In genomic region chr1:92814319-92814718, GRCm38 (mm10) we compare ENCODE assay signal across 24 mouse cellular contexts. TPM values are rescaled to one million over a fixed set of nuclear protein-coding genes. Genes with fewer than 3 reads are reported as not detected.
DNase-seq lines count a peak whose midpoint lies in the region; ATAC-seq and TF ChIP-seq lines count a peak whose summit lies in the region.
"Had no signal": no experiment of that assay in that cellular context is flagged by ENCODE, and none has a peak within 500 bp of the region (broad histone marks: within the 10 kb centered on the region; RNA-seq: fewer than 3 reads in every experiment).

No protein-coding gene starts in this region.

- no peak overlapping the region for H3K27ac ChIP-seq in heart, embryonic 11.5 days (ENCODE audit: low read depth, low read length)
- H3K27ac ChIP-seq in heart, embryonic 10.5 days = no peak overlapping the region
- no peak overlapping the region for H3K27ac ChIP-seq in limb, embryonic 14.5 days (replicated peaks; ENCODE audit: low read depth, low read length)
- H3K27ac ChIP-seq in stomach, postnatal 0 days (replicated peaks) = peak overlapping the region; percentile 36; the same call in 1 of the 2 replicates
- H3K27ac ChIP-seq: hindbrain, embryonic 10.5 days; liver, embryonic 14.5 days; lung, embryonic 15.5 days; neural tube, embryonic 12.5 days had no signal

- no peaks in the 10 kb centered on the region for H3K36me3 ChIP-seq in heart, embryonic 11.5 days (ENCODE audit: control insufficient read depth, insufficient read depth, low read length)
- no peaks in the 10 kb centered on the region for H3K36me3 ChIP-seq in heart, embryonic 10.5 days
- H3K36me3 ChIP-seq in limb, embryonic 14.5 days (ENCODE audit: control insufficient read depth, insufficient read depth, low read length) = no peaks in the 10 kb centered on the region
- H3K36me3 ChIP-seq in stomach, postnatal 0 days (ENCODE audit: control insufficient read depth, insufficient read depth, low read length) = no peaks in the 10 kb centered on the region
- H3K36me3 ChIP-seq: heart, embryonic 12.5 days; hindbrain, embryonic 10.5 days; lung, embryonic 15.5 days; neural tube, embryonic 12.5 days had no signal

- ATAC-seq in heart, embryonic 11.5 days (replicated peaks; ENCODE audit: insufficient number of reproducible peaks, low FRiP score, low TSS enrichment) = no peak
- peak; percentile 86 for ATAC-seq in limb, embryonic 14.5 days (ENCODE audit: low FRiP score, low read depth)
- ATAC-seq in stomach, postnatal 0 days (ENCODE audit: low FRiP score, low TSS enrichment) = peak; percentile 45; the same call in 1 of the 2 replicates
- ATAC-seq: forebrain, embryonic 14.5 days; hindbrain, embryonic 16.5 days had no signal

- H3K27me3 ChIP-seq in heart, embryonic 11.5 days (ENCODE audit: control insufficient read depth, insufficient read depth, low read length) = no peaks in the 10 kb centered on the region
- H3K27me3 ChIP-seq in heart, embryonic 10.5 days (ENCODE audit: insufficient read depth, poor library complexity, severe bottlenecking) = 0 out of 2 replicates have a peak, but pooled peaks cover 4% of the 10 kb centered on the region
- H3K27me3 ChIP-seq in limb, embryonic 14.5 days (ENCODE audit: control insufficient read depth, insufficient read depth, low read length) = no peaks in the 10 kb centered on the region
- H3K27me3 ChIP-seq in stomach, postnatal 0 days (ENCODE audit: control insufficient read depth, insufficient read depth, low read length) = no peaks in the 10 kb centered on the region
- H3K27me3 ChIP-seq: lung, embryonic 15.5 days; neural tube, embryonic 12.5 days had no signal

- no peak for TF ChIP-seq CTCF in stomach, postnatal 0 days (IDR thresholded peaks at IDR 0.05; ENCODE audit: low read depth)

- no peaks in the 10 kb centered on the region for H3K4me1 ChIP-seq in heart, embryonic 11.5 days (ENCODE audit: control insufficient read depth, insufficient read depth, low read length)
- H3K4me1 ChIP-seq in heart, embryonic 10.5 days = peaks cover 2% of the 10 kb centered on the region; the same call in 1 of the 2 replicates
- H3K4me1 ChIP-seq in limb, embryonic 14.5 days (ENCODE audit: control insufficient read depth, insufficient read depth, low read length) = peaks cover 11% of the 10 kb centered on the region
- H3K4me1 ChIP-seq in stomach, postnatal 0 days (replicated peaks; ENCODE audit: control insufficient read depth, insufficient read depth) = no peaks in the 10 kb centered on the region
- H3K4me1 ChIP-seq: heart, embryonic 12.5 days; lung, embryonic 15.5 days; neural tube, embryonic 12.5 days had no signal

- DNase-seq in heart, embryonic 10.5 days (ENCODE audit: low spot score) = no peak
- peak; percentile 27 for DNase-seq in testis, postnatal 14 days (ENCODE audit: low spot score)
- DNase-seq in testis, postnatal 10 days (ENCODE audit: low spot score) = no peak
- peak; percentile 48 for DNase-seq in limb, embryonic 14.5 days (ENCODE audit: low spot score)
- no peak for DNase-seq in stomach, postnatal 0 days (ENCODE audit: low spot score)
- no peak for DNase-seq in adrenal gland, postnatal 25 days
- no peak for DNase-seq in lung, adult 18-20 months
- DNase-seq: adrenal gland, postnatal 14 days; cerebellum, adult 9-11 months; heart, postnatal 10 days; kidney, adult 18-20 months; kidney, postnatal 36 days; left cerebral cortex, postnatal 4 days; lung, postnatal 4 days; midbrain, embryonic 14.5 days; right cerebral cortex, postnatal 14 days had no signal

- H3K9me3 ChIP-seq in heart, embryonic 11.5 days (replicated peaks; ENCODE audit: control insufficient read depth, low read length) = no peaks in the 10 kb centered on the region
- no peaks in the 10 kb centered on the region for H3K9me3 ChIP-seq in heart, embryonic 10.5 days
- H3K9me3 ChIP-seq in limb, embryonic 14.5 days (ENCODE audit: control insufficient read depth, low read length) = no peaks in the 10 kb centered on the region
- H3K9me3 ChIP-seq in stomach, postnatal 0 days (ENCODE audit: control insufficient read depth, low read length) = no peaks in the 10 kb centered on the region
- H3K9me3 ChIP-seq: lung, embryonic 15.5 days; neural tube, embryonic 12.5 days had no signal

- no peak for TF ChIP-seq POLR2A in limb, embryonic 14.5 days (IDR thresholded peaks at IDR 0.05; ENCODE audit: borderline replicate concordance, extremely low read depth, insufficient read depth, insufficient read length)

- no peak overlapping the region for H3K4me2 ChIP-seq in heart, embryonic 11.5 days
- no peak overlapping the region for H3K4me2 ChIP-seq in limb, embryonic 14.5 days (replicated peaks; ENCODE audit: low read depth, low read length, severe bottlenecking)
- no peak overlapping the region for H3K4me2 ChIP-seq in stomach, postnatal 0 days (replicated peaks; ENCODE audit: low read depth)
- H3K4me2 ChIP-seq: heart, embryonic 12.5 days; lung, embryonic 15.5 days; neural tube, embryonic 12.5 days had no signal

- WGBS in heart, embryonic 11.5 days (ENCODE audit: insufficient replicate concordance) = 57% methylated on average over 5 of the region's 5 CpGs
- 47% methylated on average over 5 of the region's 5 CpGs for WGBS in heart, embryonic 10.5 days
- 28% methylated on average over 5 of the region's 5 CpGs for WGBS in limb, embryonic 14.5 days
- WGBS in stomach, postnatal 0 days = 37% methylated on average over 5 of the region's 5 CpGs

- 0 out of 2 replicates have a peak overlapping the region, but pooled peaks have one; percentile 10 for H3K9ac ChIP-seq in heart, embryonic 11.5 days (ENCODE audit: low read depth, low read length)
- H3K9ac ChIP-seq in limb, embryonic 14.5 days (ENCODE audit: low read depth, low read length, severe bottlenecking) = no peak overlapping the region
- no peak overlapping the region for H3K9ac ChIP-seq in stomach, postnatal 0 days (ENCODE audit: low read length)
- H3K9ac ChIP-seq: heart, embryonic 12.5 days; liver, embryonic 14.5 days; lung, embryonic 15.5 days; neural tube, embryonic 12.5 days had no signal

- H3K4me3 ChIP-seq in heart, embryonic 11.5 days (ENCODE audit: low read depth, low read length) = no peak overlapping the region
- no peak overlapping the region for H3K4me3 ChIP-seq in heart, embryonic 10.5 days
- no peak overlapping the region for H3K4me3 ChIP-seq in limb, embryonic 14.5 days (replicated peaks; ENCODE audit: low read length)
- H3K4me3 ChIP-seq in stomach, postnatal 0 days (ENCODE audit: low read depth, low read length) = no peak overlapping the region
- H3K4me3 ChIP-seq: heart, embryonic 12.5 days; hindbrain, embryonic 10.5 days; lung, embryonic 15.5 days; neural tube, embryonic 12.5 days had no signal

- no peak for TF ChIP-seq EP300 in stomach, postnatal 0 days (optimal IDR thresholded peaks at IDR 0.05)

RNA-seq across cellular contexts. Expression of gene Gpc1, which starts 17.1 kb away (rescaled TPM):
- polyA plus RNA-seq in heart, embryonic 11.5 days (2014; fragmentation: Nextera tagmentation; extraction: Ambion mirVana) = 25.9 and 34.3 TPM in 2 replicates
- polyA plus RNA-seq in heart, embryonic 10.5 days (2016; fragmentation: Nextera tagmentation; extraction: Ambion mirVana) = 36.4 and 38.7 TPM in 2 replicates
- 75.5 and 107 TPM in 2 replicates for polyA plus RNA-seq in limb, embryonic 14.5 days (2012; rRNA removed)
- polyA plus RNA-seq in limb, embryonic 14.5 days (2014; fragmentation: Nextera tagmentation; extraction: Ambion mirVana) = 72.8 and 76.2 TPM in 2 replicates
- polyA plus RNA-seq in stomach, postnatal 0 days (2015; fragmentation: Nextera tagmentation; extraction: Ambion mirVana) = 14.0 and 15.5 TPM in 2 replicates
- total RNA-seq in adrenal gland, postnatal 25 days (2021) = 66.0 and 69.4 TPM in 2 replicates

Comparison
In these comparisons a context has a peak if more than half of its experiments do, and no peak if none do; other contexts are left out.
1. DNase-seq: peak in testis, postnatal 14 days (single experiment) and limb, embryonic 14.5 days (single experiment); none in heart, embryonic 10.5 days (single experiment), testis, postnatal 10 days (single experiment), stomach, postnatal 0 days (single experiment), adrenal gland, postnatal 25 days (single experiment) and lung, adult 18-20 months (0 of 2).